Mouse (Mus musculus): ENCODE data around the gene Metap1d. TPM values are rescaled to one million over a fixed set of nuclear protein-coding genes. Genes with fewer than 3 reads are reported as not detected.

Metap1d gene
- polyA plus RNA-seq, 1 experiment = 56.1 TPM

GRCm38 (mm10) chr2:71462066-71462465 is 9.0 kb downstream of the Metap1d start:
- Histone ChIP-seq H3K4me1 (ENCODE audit: control insufficient read depth, insufficient read depth, low read length) (peaks cover 10% of the 10 kb centered on the region), H3K27me3 (ENCODE audit: control insufficient read depth, insufficient read depth, low read length) (no peaks in the 10 kb centered on the region), H3K27ac (ENCODE audit: insufficient read depth, low read length) (no peak overlapping the region), H3K4me3 (replicated peaks; ENCODE audit: insufficient read depth, low read depth, low read length) (no peak overlapping the region)
- 85% methylated on average over 4 of the region's 4 CpGs for WGBS
- DNase-seq = no peak
- no peak for TF ChIP-seq CTCF (IDR thresholded peaks at IDR 0.05; ENCODE audit: borderline replicate concordance, insufficient read depth, low read depth, low read length)
- TF ChIP-seq POLR2A (IDR thresholded peaks at IDR 0.05; ENCODE audit: borderline replicate concordance, insufficient read depth, low read length) = no peak

GRCm38 (mm10) chr2:71462553-71462952 is 9.5 kb downstream of the Metap1d start:
- 85% methylated on average over 3 of the region's 3 CpGs for WGBS
- Histone ChIP-seq H3K4me1 (ENCODE audit: control insufficient read depth, insufficient read depth, low read length) (peaks cover 15% of the 10 kb centered on the region), H3K27ac (ENCODE audit: insufficient read depth, low read length) (no peak overlapping the region), H3K4me3 (replicated peaks; ENCODE audit: insufficient read depth, low read depth, low read length) (no peak overlapping the region), H3K27me3 (ENCODE audit: control insufficient read depth, insufficient read depth, low read length) (no peaks in the 10 kb centered on the region)
- TF ChIP-seq POLR2A (IDR thresholded peaks at IDR 0.05; ENCODE audit: borderline replicate concordance, insufficient read depth, low read length) (no peak), CTCF (IDR thresholded peaks at IDR 0.05; ENCODE audit: borderline replicate concordance, insufficient read depth, low read depth, low read length) (no peak)
- DNase-seq = no peak

- TF ChIP-seq CTCF (IDR thresholded peaks at IDR 0.05; ENCODE audit: borderline replicate concordance, insufficient read depth, low read depth, low read length) = no peak
- TF ChIP-seq POLR2A (IDR thresholded peaks at IDR 0.05; ENCODE audit: borderline replicate concordance, insufficient read depth, low read length) = no peak
- Histone ChIP-seq H3K27ac (ENCODE audit: insufficient read depth, low read length) (no peak overlapping the region), H3K27me3 (ENCODE audit: control insufficient read depth, insufficient read depth, low read length) (no peaks in the 10 kb centered on the region), H3K4me1 (ENCODE audit: control insufficient read depth, insufficient read depth, low read length) (peaks cover 16% of the 10 kb centered on the region), H3K4me3 (replicated peaks; ENCODE audit: insufficient read depth, low read depth, low read length) (no peak overlapping the region)
- DNase-seq = no peak
- WGBS = 22% methylated on average over 6 of the region's 6 CpGs
Observed at GRCm38 (mm10) chr2:71466103-71466502, 13.0 kb downstream of the Metap1d start.

GRCm38 (mm10) chr2:71466861-71467450 is 13.9 kb downstream of the Metap1d start:
- peak; percentile 71 to 76 for DNase-seq
- WGBS = 10% methylated on average over 11 of the region's 11 CpGs
- TF ChIP-seq CTCF (IDR thresholded peaks at IDR 0.05; ENCODE audit: borderline replicate concordance, insufficient read depth, low read depth, low read length) = no peak
- no peak for TF ChIP-seq POLR2A (IDR thresholded peaks at IDR 0.05; ENCODE audit: borderline replicate concordance, insufficient read depth, low read length)

GRCm38 (mm10) chr2:71471094-71471493 is 18.0 kb downstream of the Metap1d start:
- TF ChIP-seq POLR2A (IDR thresholded peaks at IDR 0.05; ENCODE audit: borderline replicate concordance, insufficient read depth, low read length) (no peak), CTCF (IDR thresholded peaks at IDR 0.05; ENCODE audit: borderline replicate concordance, insufficient read depth, low read depth, low read length) (no peak)
- no peaks in the 10 kb centered on the region for H3K27me3 ChIP-seq (ENCODE audit: control insufficient read depth, insufficient read depth, low read length)
- H3K4me1 ChIP-seq (ENCODE audit: control insufficient read depth, insufficient read depth, low read length) = peaks cover 12% of the 10 kb centered on the region
- no peak overlapping the region for H3K27ac ChIP-seq (ENCODE audit: insufficient read depth, low read length)
- 90% methylated on average over 6 of the region's 6 CpGs for WGBS
- no peak overlapping the region for H3K4me3 ChIP-seq (replicated peaks; ENCODE audit: insufficient read depth, low read depth, low read length)
- no peak for DNase-seq

More at GRCm38 (mm10) chr2:71466861-71467450, 13.9 kb downstream of the Metap1d start:
- Histone ChIP-seq H3K4me1 (ENCODE audit: control insufficient read depth, insufficient read depth, low read length) (peaks cover 16% of the 10 kb centered on the region), H3K27me3 (ENCODE audit: control insufficient read depth, insufficient read depth, low read length) (no peaks in the 10 kb centered on the region), H3K4me3 (replicated peaks; ENCODE audit: insufficient read depth, low read depth, low read length) (no peak overlapping the region), H3K27ac (ENCODE audit: insufficient read depth, low read length) (no peak overlapping the region)

GRCm38 (mm10) chr2:71473830-71474229 is 20.8 kb downstream of the Metap1d start:
- WGBS = 90% methylated on average over 7 of the region's 7 CpGs
- TF ChIP-seq CTCF (IDR thresholded peaks at IDR 0.05; ENCODE audit: borderline replicate concordance, insufficient read depth, low read depth, low read length) (no peak), POLR2A (IDR thresholded peaks at IDR 0.05; ENCODE audit: borderline replicate concordance, insufficient read depth, low read length) (no peak)
- no peak overlapping the region for H3K4me3 ChIP-seq (replicated peaks; ENCODE audit: insufficient read depth, low read depth, low read length)
- H3K27me3 ChIP-seq (ENCODE audit: control insufficient read depth, insufficient read depth, low read length) = no peaks in the 10 kb centered on the region
- no peaks in the 10 kb centered on the region for H3K4me1 ChIP-seq (ENCODE audit: control insufficient read depth, insufficient read depth, low read length)
- no peak for DNase-seq
- H3K27ac ChIP-seq (ENCODE audit: insufficient read depth, low read length) = no peak overlapping the region

- 48% methylated on average over 7 of the region's 7 CpGs for WGBS
- H3K4me3 ChIP-seq (replicated peaks; ENCODE audit: insufficient read depth, low read depth, low read length) = no peak overlapping the region
- DNase-seq = no peak
- H3K4me1 ChIP-seq (ENCODE audit: control insufficient read depth, insufficient read depth, low read length) = no peaks in the 10 kb centered on the region
- no peaks in the 10 kb centered on the region for H3K27me3 ChIP-seq (ENCODE audit: control insufficient read depth, insufficient read depth, low read length)
- TF ChIP-seq POLR2A (IDR thresholded peaks at IDR 0.05; ENCODE audit: borderline replicate concordance, insufficient read depth, low read length) = no peak
- TF ChIP-seq CTCF (IDR thresholded peaks at IDR 0.05; ENCODE audit: borderline replicate concordance, insufficient read depth, low read depth, low read length) = no peak
- H3K27ac ChIP-seq (ENCODE audit: insufficient read depth, low read length) = no peak overlapping the region
Observed at GRCm38 (mm10) chr2:71474345-71474744, 21.3 kb downstream of the Metap1d start.

GRCm38 (mm10) chr2:71475311-71475710 is 22.2 kb downstream of the Metap1d start:
- Histone ChIP-seq H3K4me3 (replicated peaks; ENCODE audit: insufficient read depth, low read depth, low read length) (no peak overlapping the region), H3K27ac (ENCODE audit: insufficient read depth, low read length) (no peak overlapping the region), H3K4me1 (ENCODE audit: control insufficient read depth, insufficient read depth, low read length) (no peaks in the 10 kb centered on the region), H3K27me3 (ENCODE audit: control insufficient read depth, insufficient read depth, low read length) (no peaks in the 10 kb centered on the region)
- WGBS = 56% methylated on average over 10 of the region's 10 CpGs
- no peak for DNase-seq
- TF ChIP-seq CTCF (IDR thresholded peaks at IDR 0.05; ENCODE audit: borderline replicate concordance, insufficient read depth, low read depth, low read length) (no peak), POLR2A (IDR thresholded peaks at IDR 0.05; ENCODE audit: borderline replicate concordance, insufficient read depth, low read length) (no peak)

Measured in cerebellum, adult 2 months (tissue).